Mouse (Mus musculus): ENCODE results near the gene Eef1a1.

DNA sequence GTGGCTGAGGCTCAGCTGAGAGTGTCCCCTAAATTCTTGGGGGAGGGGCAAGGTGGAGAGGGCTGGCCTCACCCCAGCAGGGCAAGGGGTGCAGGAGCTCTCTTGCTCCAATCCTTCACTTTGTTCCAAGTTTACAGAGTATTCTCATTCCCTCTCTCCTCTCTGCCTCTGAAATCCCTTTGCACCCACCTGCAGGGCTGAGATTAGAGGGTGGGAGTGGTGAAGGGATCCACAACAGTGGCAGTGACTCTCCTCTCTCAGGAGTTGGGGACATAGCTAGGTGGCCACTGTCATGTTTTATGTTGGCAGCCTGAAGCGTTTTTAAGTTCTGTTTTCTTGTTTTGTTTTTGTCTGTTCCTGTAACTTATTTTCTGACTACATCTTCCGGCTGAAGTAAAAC is 59.4 kb downstream of the Eef1a1 start:
- TF ChIP-seq POLR2A (IDR thresholded peaks at IDR 0.05; ENCODE audit: borderline replicate concordance, control insufficient read depth, low read depth, low read length) (no peak), CTCF (IDR thresholded peaks at IDR 0.05; ENCODE audit: control insufficient read depth, insufficient read depth, low read length) (no peak)

Measured in bone marrow, adult 2 months (tissue).